Mouse (Mus musculus) kidney, embryonic 16.5 days (tissue): ENCODE measurements around the gene Ttc9. TPM values are rescaled to one million over a fixed set of nuclear protein-coding genes. Genes with fewer than 3 reads are reported as not detected.

ENCODE experiments used
- ATAC-seq: fragments of 200-750 bp; cut with Nextera tagmentation; 2 replicates; pipeline ENCODE4 v1.8.0; 2017; ENCODE audit warnings: moderate TSS enrichment; ENCODE audit not compliant: low FRiP score, low TSS enrichment
- H3K27ac ChIP-seq: fragments of 300-500 bp; sonication (generic); 2 replicates; pipeline ENCODE4 v1.5.1; 2014; ENCODE audit warnings: low read length
- H3K27me3 ChIP-seq: fragments of 300-500 bp; sonication (generic); 2 replicates; pipeline ENCODE4 v1.6.1; 2014; ENCODE audit warnings: low read length, control low read depth, mixed read lengths; ENCODE audit not compliant: insufficient read depth
- H3K36me3 ChIP-seq: fragments of 300-500 bp; sonication (generic); 2 replicates; pipeline ENCODE4 v1.6.1; 2014; ENCODE audit warnings: low read length, control low read depth, mixed read lengths; ENCODE audit not compliant: insufficient read depth
- H3K4me1 ChIP-seq: fragments of 300-500 bp; sonication (generic); 2 replicates; pipeline ENCODE4 v1.6.1; 2014; ENCODE audit warnings: low read length, control low read depth, mixed read lengths; ENCODE audit not compliant: insufficient read depth
- H3K4me2 ChIP-seq: fragments of 300-500 bp; sonication (generic); replicated peaks from 2 replicates; pipeline ENCODE4 v1.6.1; 2014; ENCODE audit warnings: low read depth, low read length
- H3K4me3 ChIP-seq: fragments of 300-500 bp; sonication (generic); 2 replicates; pipeline ENCODE4 v1.5.1; 2014; ENCODE audit warnings: mild to moderate bottlenecking, low read length
- H3K9ac ChIP-seq: fragments of 300-500 bp; sonication (generic); replicated peaks from 2 replicates; pipeline ENCODE4 v1.6.1; 2014; ENCODE audit warnings: low read length
- H3K9me3 ChIP-seq: fragments of 300-500 bp; sonication (generic); 2 replicates; pipeline ENCODE4 v1.6.1; 2016; ENCODE audit warnings: low read length, control low read depth
- WGBS: fragments of 180-500 bp; shearing (Covaris S2); extraction: QIAGEN DNeasy Blood & Tissue Kit; methylation state at CpG from one replicate; pipeline ENCODE4 v1.1.7; 2014; 5-methylcytosine and 5-hydroxymethylcytosine counted together
- polyA plus RNA-seq: library from polyadenylated mRNA; unstranded; fragments of >200 nt; fragmentation: Nextera tagmentation; extraction: Ambion mirVana; gene quantifications from 2 replicates; pipeline ENCODE4 v1.2.1, GENCODE M21; 2015

Gene Ttc9
- polyA plus RNA-seq, 1 experiment from 2014 or later, result 1.8 TPM

GRCm38 (mm10) chr12:81657321-81657720 is 26.3 kb downstream of the Ttc9 start:
- Histone ChIP-seq H3K4me2 (no peak overlapping the region), H3K36me3 (no peaks in the 10 kb centered on the region), H3K27ac (no peak overlapping the region), H3K9me3 (no peaks in the 10 kb centered on the region), H3K9ac (no peak overlapping the region), H3K4me3 (no peak overlapping the region), H3K4me1 (no peaks in the 10 kb centered on the region), H3K27me3 (no peaks in the 10 kb centered on the region)
- ATAC-seq, result no peak
- 81% methylated on average over 1 of the region's 1 CpGs for WGBS

- H3K27me3 ChIP-seq, result no peaks in the 10 kb centered on the region
- ATAC-seq, result no peak
- H3K27ac ChIP-seq, result no peak overlapping the region
- H3K9me3 ChIP-seq, result no peaks in the 10 kb centered on the region
- no peak overlapping the region for H3K4me3 ChIP-seq
- no peaks in the 10 kb centered on the region for H3K36me3 ChIP-seq
- H3K4me1 ChIP-seq, result no peaks in the 10 kb centered on the region
- no peak overlapping the region for H3K4me2 ChIP-seq
- WGBS, result 85% methylated on average over 7 of the region's 7 CpGs
- H3K9ac ChIP-seq, result no peak overlapping the region
Measured at GRCm38 (mm10) chr12:81658086-81658485, 27.0 kb downstream of the Ttc9 start.

- Histone ChIP-seq H3K9me3 (no peaks in the 10 kb centered on the region), H3K36me3 (no peaks in the 10 kb centered on the region), H3K4me1 (no peaks in the 10 kb centered on the region; the same call in 1 of the 2 replicates), H3K4me2 (no peak overlapping the region), H3K27me3 (no peaks in the 10 kb centered on the region), H3K4me3 (no peak overlapping the region), H3K27ac (no peak overlapping the region), H3K9ac (no peak overlapping the region)
- WGBS, result 84% methylated on average over 4 of the region's 4 CpGs
- no peak for ATAC-seq
Measured at GRCm38 (mm10) chr12:81662076-81662475, 31.0 kb downstream of the Ttc9 start.

- Histone ChIP-seq H3K27me3 (no peaks in the 10 kb centered on the region), H3K4me1 (no peaks in the 10 kb centered on the region; the same call in 1 of the 2 replicates), H3K4me2 (no peak overlapping the region), H3K9ac (no peak overlapping the region), H3K4me3 (no peak overlapping the region), H3K36me3 (no peaks in the 10 kb centered on the region), H3K9me3 (no peaks in the 10 kb centered on the region), H3K27ac (no peak overlapping the region)
- 75% methylated on average over 9 of the region's 9 CpGs for WGBS
- ATAC-seq, result no peak
Measured at GRCm38 (mm10) chr12:81663116-81663515, 32.1 kb downstream of the Ttc9 start.

GRCm38 (mm10) chr12:81663906-81664305 is 32.9 kb downstream of the Ttc9 start:
- no peak overlapping the region for H3K27ac ChIP-seq
- no peaks in the 10 kb centered on the region; the same call in 1 of the 2 replicates for H3K4me1 ChIP-seq
- no peak overlapping the region for H3K4me2 ChIP-seq
- H3K9me3 ChIP-seq, result no peaks in the 10 kb centered on the region
- ATAC-seq, result no peak
- no peak overlapping the region for H3K4me3 ChIP-seq
- H3K9ac ChIP-seq, result no peak overlapping the region
- H3K27me3 ChIP-seq, result no peaks in the 10 kb centered on the region
- 54% methylated on average over 5 of the region's 5 CpGs for WGBS
- H3K36me3 ChIP-seq, result no peaks in the 10 kb centered on the region

GRCm38 (mm10) chr12:81668406-81668805 is 37.4 kb downstream of the Ttc9 start:
- Histone ChIP-seq H3K27me3 (no peaks in the 10 kb centered on the region), H3K27ac (no peak overlapping the region), H3K4me3 (no peak overlapping the region), H3K9me3 (no peaks in the 10 kb centered on the region), H3K9ac (no peak overlapping the region), H3K36me3 (no peaks in the 10 kb centered on the region), H3K4me1 (no peaks in the 10 kb centered on the region; the same call in 1 of the 2 replicates), H3K4me2 (no peak overlapping the region)
- ATAC-seq, result no peak
- 91% methylated on average over 9 of the region's 9 CpGs for WGBS

- no peaks in the 10 kb centered on the region for H3K27me3 ChIP-seq
- no peaks in the 10 kb centered on the region for H3K36me3 ChIP-seq
- no peaks in the 10 kb centered on the region for H3K9me3 ChIP-seq
- H3K4me3 ChIP-seq, result no peak overlapping the region
- no peaks in the 10 kb centered on the region for H3K4me1 ChIP-seq
- no peak overlapping the region for H3K27ac ChIP-seq
- H3K4me2 ChIP-seq, result no peak overlapping the region
- ATAC-seq, result no peak
- H3K9ac ChIP-seq, result no peak overlapping the region
- 54% methylated on average over 2 of the region's 2 CpGs for WGBS
Measured at GRCm38 (mm10) chr12:81675557-81675956, 44.5 kb downstream of the Ttc9 start.

- ATAC-seq, result no peak
- Histone ChIP-seq H3K9me3 (no peaks in the 10 kb centered on the region), H3K4me1 (no peaks in the 10 kb centered on the region), H3K9ac (no peak overlapping the region), H3K36me3 (no peaks in the 10 kb centered on the region), H3K4me2 (no peak overlapping the region), H3K4me3 (no peak overlapping the region), H3K27ac (no peak overlapping the region), H3K27me3 (no peaks in the 10 kb centered on the region)
- 64% methylated on average over 7 of the region's 7 CpGs for WGBS
Measured at GRCm38 (mm10) chr12:81679807-81680529, 48.9 kb downstream of the Ttc9 start.

GRCm38 (mm10) chr12:81683395-81683794 is 52.3 kb downstream of the Ttc9 start:
- Histone ChIP-seq H3K36me3 (no peaks in the 10 kb centered on the region), H3K27me3 (no peaks in the 10 kb centered on the region), H3K4me3 (no peak overlapping the region), H3K9ac (no peak overlapping the region), H3K27ac (no peak overlapping the region), H3K4me1 (no peaks in the 10 kb centered on the region), H3K4me2 (no peak overlapping the region), H3K9me3 (no peaks in the 10 kb centered on the region)
- no peak for ATAC-seq
- 72% methylated on average over 11 of the region's 11 CpGs for WGBS

GRCm38 (mm10) chr12:81684096-81684495 is 53.0 kb downstream of the Ttc9 start:
- ATAC-seq, result no peak
- H3K4me1 ChIP-seq, result no peaks in the 10 kb centered on the region
- no peak overlapping the region for H3K27ac ChIP-seq
- no peaks in the 10 kb centered on the region for H3K36me3 ChIP-seq
- no peak overlapping the region for H3K4me2 ChIP-seq
- H3K27me3 ChIP-seq, result no peaks in the 10 kb centered on the region
- H3K4me3 ChIP-seq, result no peak overlapping the region
- H3K9ac ChIP-seq, result no peak overlapping the region
- H3K9me3 ChIP-seq, result no peaks in the 10 kb centered on the region
- WGBS, result 74% methylated on average over 6 of the region's 6 CpGs
